In genomic region chr2:29413259-29413993, GRCm38 (mm10) we compare ENCODE assay signal across 11 mouse cellular contexts.
DNase-seq lines count a peak whose midpoint lies in the region; ATAC-seq and TF ChIP-seq lines count a peak whose summit lies in the region.
"Had no signal": no experiment of that assay in that cellular context is flagged by ENCODE, and none has a peak within 500 bp of the region (broad histone marks: within the 10 kb centered on the region; RNA-seq: fewer than 3 reads in every experiment).

No protein-coding gene starts in this region.

- H3K4me3 ChIP-seq in heart, embryonic 13.5 days: no peak overlapping the region
- H3K4me3 ChIP-seq in lung, adult 2 months (replicated peaks; ENCODE audit: extremely low read depth, low read depth, low read length): no peak overlapping the region

- ATAC-seq in heart, embryonic 13.5 days (ENCODE audit: extremely low read depth, insufficient number of reproducible peaks, low FRiP score, low TSS enrichment): no peak
- ATAC-seq: hindbrain, embryonic 16.5 days had no signal

- WGBS in heart, embryonic 13.5 days: 41% methylated on average over 13 of the region's 13 CpGs
- WGBS in lung, adult 2 months: 48% methylated on average over 13 of the region's 13 CpGs

- H3K9me3 ChIP-seq in heart, embryonic 13.5 days: no peaks in the 10 kb centered on the region

- H3K36me3 ChIP-seq in heart, embryonic 13.5 days: no peaks in the 10 kb centered on the region

- no peaks in the 10 kb centered on the region for H3K27me3 ChIP-seq in heart, embryonic 13.5 days (replicated peaks)

- no peak for DNase-seq in heart, postnatal 4 days
- peak; percentile 33 to 47 for DNase-seq in lung, adult 18-20 months
- no peak for DNase-seq in lung, adult 2 months
- DNase-seq in lung, postnatal 10 days: peak; percentile 47
- DNase-seq in right cerebral cortex, postnatal 36 days (ENCODE audit: low spot score in 2 of 2): no peak
- DNase-seq in cerebellum, adult 18-20 months: no peak
- no peak for DNase-seq in gastrocnemius, adult 8-10 months (ENCODE audit: low spot score in 2 of 2)
- DNase-seq: heart, adult 18-20 months; right cerebral cortex, postnatal 14 days had no signal

- H3K4me1 ChIP-seq in heart, embryonic 13.5 days: peaks cover 28% of the 10 kb centered on the region
- H3K4me1 ChIP-seq in lung, adult 2 months (ENCODE audit: control insufficient read depth, insufficient read depth, low read length): peaks cover 13% of the 10 kb centered on the region

- 0 out of 2 replicates have a peak overlapping the region, but pooled peaks have one; percentile 16 for H3K27ac ChIP-seq in heart, embryonic 13.5 days (replicated peaks)

- no peak overlapping the region for H3K4me2 ChIP-seq in heart, embryonic 13.5 days

- no peak overlapping the region for H3K9ac ChIP-seq in heart, embryonic 13.5 days

- no peak for TF ChIP-seq POLR2A in lung, adult 2 months (IDR thresholded peaks at IDR 0.05; ENCODE audit: borderline replicate concordance, extremely low read depth, low read depth, low read length)

- no peak for TF ChIP-seq CTCF in lung, adult 2 months (IDR thresholded peaks at IDR 0.05; ENCODE audit: insufficient read depth, low read length)

Comparison
In these comparisons a context has a peak if more than half of its experiments do, and no peak if none do; other contexts are left out.
1. DNase-seq: peak in lung, adult 18-20 months (2 of 2) and lung, postnatal 10 days (single experiment); none in heart, postnatal 4 days (single experiment), lung, adult 2 months (single experiment), right cerebral cortex, postnatal 36 days (0 of 2), cerebellum, adult 18-20 months (0 of 2) and gastrocnemius, adult 8-10 months (0 of 2).